Mouse (Mus musculus): ENCODE data around the gene Axin2.

DNA sequence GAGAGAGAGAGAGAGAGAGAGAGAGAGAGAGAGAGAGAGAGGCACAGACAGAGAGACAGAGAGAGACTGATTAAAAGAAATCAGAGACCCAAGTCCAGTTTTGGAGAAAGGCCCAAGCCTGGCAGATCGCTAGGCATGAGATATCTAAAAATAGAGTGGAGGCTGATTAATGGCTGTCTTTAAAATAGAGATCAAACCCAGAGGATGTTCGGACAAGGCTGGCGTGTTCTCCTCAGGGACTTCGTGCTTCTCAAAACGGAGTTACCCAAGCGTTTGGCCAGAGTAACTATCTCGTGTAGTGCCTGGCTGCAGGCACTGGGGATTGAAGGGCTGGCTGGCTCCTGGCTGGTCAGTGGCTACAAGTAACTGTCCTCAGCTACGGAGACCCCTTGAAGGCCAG is 69.8 kb downstream of the Axin2 start:
- TF ChIP-seq GATA1 (IDR thresholded peaks at IDR 0.05; ENCODE audit: borderline replicate concordance, low read length) (no peak), FLI1 (IDR thresholded peaks at IDR 0.05; ENCODE audit: low read length) (no peak)

All from megakaryocyte, embryonic 14.5 days (primary cell).